Mouse (Mus musculus) cerebellum, postnatal 4 days (tissue): ENCODE results near the gene Sugp2.

Experiments
- DNase-seq, 2 experiments: peaks; one replicate each; pipeline ENCODE4 v3.0.0; 2022; ENCODE audit warnings: low spot score in 2 of 2, mixed read lengths in 1 of 2

Gene Sugp2

DNA sequence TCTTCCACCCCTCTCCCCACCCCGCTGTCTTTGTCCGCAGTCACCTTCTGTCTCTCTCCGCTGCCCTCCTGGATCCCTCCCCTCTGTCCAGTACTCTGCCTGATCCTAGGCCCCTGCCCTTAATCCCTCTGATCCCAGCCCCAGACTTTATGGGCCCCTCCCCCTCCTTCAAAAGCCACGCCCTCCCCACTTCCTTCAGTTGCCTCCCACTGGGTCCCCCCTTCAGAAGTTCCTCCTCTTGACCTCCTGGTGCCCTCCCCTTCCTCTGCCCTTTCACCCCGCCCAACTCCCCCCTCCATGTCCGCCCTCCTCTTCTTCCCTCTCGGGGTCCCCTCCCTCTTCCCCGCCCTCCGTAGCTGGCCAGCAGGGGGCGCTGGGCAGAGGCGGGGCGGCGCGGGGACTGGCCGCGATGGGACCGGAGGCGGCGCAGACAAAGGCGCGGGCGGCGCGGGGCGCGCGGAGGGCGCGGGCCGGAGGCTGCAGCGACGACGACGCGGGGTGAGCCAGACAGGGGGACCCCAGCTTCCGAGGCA, 48.6 kb downstream of the Sugp2 start, which contains the start of gene Homer3:
Gene Homer3, plus strand, starts transcription at position 225 of the 533 bp plus-strand sequence.
- DNase-seq: peak; percentile 75 to 85

DNA sequence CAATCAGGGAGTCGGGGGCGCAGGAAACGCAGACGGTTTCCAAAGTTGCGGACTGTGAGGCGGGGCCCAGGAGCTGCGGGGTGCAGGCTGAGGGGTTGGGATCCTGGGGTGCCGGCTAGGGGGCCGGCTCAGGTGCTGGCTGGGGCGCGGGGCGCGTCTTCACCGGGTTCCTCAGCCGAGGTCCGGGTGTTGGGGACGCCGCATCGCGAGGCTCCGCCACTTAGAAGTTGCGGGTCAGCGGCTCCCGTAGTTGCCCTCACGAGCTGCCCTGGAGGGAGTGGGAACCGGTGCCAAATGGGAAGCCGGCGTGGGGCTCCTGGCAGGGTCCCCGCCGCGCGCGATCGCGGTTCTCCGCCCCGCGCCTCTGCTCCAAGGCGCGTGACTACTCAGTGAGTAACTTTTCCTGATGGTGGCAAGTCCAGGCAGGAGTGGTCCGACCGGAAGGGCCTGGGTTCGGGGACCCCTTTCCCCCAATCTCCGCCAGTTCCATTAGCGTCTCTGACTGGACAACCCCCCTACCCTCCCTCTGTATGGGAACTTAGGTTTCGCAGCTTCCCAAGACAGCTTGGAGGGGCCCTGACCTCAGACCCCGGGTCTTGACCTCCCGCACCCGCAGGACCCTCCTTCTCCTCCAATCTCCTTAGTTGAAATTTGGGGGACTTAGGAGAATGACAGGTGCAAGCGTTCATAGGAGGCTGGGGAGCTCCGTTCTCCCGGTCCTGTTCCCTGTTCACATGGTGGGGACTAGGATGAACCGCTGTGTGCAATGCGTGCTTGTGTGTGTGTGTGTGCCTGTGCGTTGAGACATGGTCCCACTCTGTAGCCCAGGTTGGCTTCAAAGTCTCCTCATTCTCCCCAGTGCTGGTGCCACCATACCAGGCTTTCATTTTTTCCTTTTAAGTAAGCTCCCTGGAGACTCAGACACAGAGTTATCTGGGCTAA, 49.4 kb downstream of the Sugp2 start:
- DNase-seq: peak in 1 of 2 experiments; percentile 36

DNA sequence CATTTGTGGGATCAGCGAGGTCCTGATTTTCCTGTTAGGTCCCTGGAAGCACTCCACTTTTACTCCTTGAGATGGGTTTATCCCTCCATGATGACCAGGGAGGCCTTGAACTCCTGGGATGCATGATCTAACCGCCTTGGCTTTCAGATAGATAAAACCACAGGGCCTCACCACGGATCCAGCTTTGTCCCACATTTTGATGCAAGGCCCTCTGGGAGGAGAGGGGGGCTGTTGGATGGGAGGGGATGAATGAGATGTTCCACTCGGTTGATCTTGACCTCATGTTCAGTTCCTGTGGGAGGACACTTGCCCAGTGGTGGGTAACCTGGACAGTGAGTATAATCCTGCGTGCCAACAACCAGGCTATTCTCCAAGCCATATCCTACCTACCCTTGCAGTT, 50.4 kb downstream of the Sugp2 start:
- no peak for DNase-seq

DNA sequence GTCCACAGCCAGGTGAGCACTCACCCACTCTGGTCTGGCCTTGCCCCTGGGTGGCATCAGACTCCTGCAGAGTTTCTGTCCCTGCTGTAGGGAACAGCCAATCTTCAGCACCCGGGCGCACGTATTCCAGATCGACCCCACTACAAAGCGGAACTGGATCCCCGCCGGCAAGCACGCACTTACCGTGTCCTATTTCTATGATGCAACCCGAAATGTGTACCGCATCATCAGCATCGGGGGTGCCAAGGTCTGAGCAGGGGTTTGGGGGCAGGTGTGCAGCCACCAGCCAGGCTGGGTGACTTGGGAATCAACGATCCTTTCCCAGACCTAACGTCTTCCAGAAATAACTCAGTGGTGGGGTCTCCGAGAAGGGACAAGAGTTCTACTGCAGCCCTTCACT, 51.3 kb downstream of the Sugp2 start:
- no peak for DNase-seq

DNA sequence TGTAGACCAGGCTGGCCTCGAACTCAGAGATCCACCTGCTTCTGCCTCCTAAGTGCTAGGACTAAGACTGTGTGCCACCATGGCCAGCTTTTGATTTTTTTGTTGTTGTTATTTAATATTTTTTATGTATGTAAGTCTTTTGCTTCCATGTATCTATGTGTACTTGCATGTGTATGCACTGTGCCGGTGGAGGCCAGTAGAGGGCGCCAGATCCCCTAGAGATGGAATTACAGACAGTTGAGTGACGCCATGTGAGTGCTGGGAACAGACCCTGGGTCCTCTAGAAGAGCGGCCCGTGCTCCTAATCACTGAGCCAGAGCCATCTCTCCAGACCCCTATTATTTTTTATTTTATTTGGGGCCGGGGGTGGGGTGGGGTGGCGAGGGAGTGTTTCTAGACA, 52.7 kb downstream of the Sugp2 start:
- DNase-seq: no peak

DNA sequence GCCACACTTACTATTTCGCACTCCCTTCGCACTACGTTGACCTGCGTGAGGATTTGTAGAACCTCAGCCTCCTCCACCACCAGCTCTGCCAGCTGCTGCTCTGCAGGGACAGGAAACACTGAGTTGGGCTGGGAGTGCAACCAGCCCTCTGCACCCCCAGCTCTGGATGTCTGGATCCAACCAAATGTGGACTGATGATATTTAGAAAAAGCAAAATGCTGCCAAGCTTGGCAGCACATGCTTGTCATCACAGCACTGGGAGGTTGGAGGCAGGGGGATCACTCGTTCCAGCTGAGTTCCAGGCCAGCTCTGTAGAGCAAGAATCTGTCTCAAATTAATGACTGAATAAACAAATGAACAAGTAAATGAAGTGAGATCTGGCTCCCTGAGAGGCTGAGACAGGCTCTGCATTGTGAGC, 60.0 kb downstream of the Sugp2 start:
- no peak for DNase-seq

DNA sequence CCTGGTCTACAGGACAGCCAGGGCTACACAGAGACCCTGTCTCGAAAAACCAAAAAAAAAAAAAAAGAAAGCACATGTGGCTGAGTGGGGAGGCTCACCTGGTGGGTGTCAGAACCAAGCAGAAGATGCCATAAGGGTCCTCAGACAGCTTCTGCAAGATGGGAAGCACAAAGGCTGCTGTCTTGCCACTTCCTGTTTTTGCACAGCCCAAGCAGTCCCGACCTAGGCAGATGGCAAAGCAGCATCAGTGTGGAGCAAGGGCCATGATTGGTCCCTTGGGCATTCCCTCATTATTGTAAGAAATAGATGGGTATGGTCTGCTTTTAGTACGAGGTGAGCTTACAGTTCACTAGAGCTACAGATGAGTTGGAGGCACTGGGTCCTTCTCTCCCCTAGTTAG, 66.9 kb downstream of the Sugp2 start:
- no peak for DNase-seq

DNA sequence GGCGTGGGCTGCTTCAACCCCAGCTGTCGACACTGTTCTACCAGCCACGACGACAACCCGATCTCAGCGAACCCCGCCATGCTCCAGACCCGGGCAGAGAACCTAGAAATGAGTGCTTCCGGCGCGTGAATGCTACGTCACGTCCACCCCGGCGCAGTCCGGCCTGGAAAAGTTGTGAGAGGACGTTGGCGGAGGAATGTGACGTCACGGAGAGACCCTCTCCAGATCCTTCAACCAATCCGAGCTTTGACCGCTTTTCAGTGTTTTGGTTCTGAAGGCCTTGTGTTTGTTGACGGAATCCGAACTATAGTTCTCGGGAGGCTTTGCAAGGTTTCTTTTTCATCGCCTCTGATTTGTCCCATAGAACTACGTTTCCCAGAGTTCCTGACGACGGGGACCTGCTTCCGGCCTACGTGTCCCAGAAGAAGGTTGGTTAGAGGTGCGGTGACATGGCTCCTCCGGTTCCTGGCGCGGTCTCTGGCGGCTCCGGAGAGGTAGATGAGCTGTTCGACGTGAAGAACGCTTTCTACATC, 68.4 kb downstream of the Sugp2 start, which contains the start of the genes Ddx49 and Cope:
Gene Ddx49, minus strand, starts transcription at position 132 of the 533 bp plus-strand sequence.
Gene Cope, plus strand, starts transcription at position 161 of the 533 bp plus-strand sequence.
- DNase-seq: peak; percentile 83 to 91

DNA sequence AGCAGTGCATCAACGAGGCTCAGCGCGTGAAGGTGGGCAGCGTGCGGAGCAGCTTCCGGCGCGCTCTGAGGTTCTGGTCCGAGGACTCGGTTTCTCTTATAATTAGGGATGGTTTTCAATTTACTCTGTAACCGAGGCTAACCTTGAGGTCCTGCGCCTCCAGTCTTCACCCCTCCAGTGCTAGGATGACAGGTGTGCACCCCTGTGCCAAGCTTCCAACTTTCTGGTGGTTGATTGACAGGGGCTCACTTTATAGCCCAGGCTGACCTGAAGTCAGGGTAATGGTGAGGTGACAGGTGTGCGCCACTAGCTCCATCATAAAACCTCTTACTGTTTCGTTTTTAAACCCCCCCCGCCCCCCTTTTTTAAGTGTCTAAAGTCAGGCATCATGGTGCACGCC, 68.9 kb downstream of the Sugp2 start:
- no peak for DNase-seq

DNA sequence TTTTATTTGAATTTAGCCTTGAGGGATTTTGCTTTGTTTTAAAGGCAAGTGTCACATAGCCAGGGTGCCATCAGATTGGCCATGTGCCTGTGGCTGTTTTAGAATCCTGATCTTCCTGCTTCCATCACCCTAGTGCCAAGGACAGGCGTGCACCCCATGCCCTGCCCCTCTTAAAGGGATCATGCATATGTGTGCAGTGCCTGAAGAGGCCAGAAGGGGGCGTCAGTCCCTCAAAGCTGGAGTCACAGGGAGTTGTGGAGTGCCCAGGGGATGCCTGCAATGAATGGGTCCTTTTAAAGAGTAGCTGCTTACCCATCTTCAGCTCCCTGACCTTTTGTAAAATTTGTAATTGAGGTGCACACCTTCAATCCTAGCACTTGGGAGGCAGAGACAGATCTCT, 75.3 kb downstream of the Sugp2 start:
- peak in 1 of 2 experiments; percentile 53 for DNase-seq

DNA sequence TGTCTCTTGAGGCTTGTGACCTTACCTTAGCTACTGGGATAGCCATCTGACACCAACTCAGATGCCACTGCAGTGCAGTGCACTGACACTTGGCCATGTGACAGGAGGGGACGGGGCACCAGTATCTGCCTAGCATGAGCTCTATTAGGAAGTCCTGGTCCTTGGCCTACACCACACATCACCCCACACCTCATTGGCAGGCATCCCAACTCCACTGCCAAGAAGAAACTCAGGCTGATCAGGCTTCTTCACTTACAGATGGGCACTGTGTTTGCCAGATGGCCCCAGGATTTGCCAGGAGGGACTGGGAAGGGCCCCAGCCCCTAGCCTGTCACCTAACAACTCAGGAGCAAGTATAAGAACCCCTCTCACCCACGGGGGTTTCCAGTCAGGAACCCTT, 79.4 kb downstream of the Sugp2 start:
- peak in 1 of 2 experiments; percentile 47 for DNase-seq

DNA sequence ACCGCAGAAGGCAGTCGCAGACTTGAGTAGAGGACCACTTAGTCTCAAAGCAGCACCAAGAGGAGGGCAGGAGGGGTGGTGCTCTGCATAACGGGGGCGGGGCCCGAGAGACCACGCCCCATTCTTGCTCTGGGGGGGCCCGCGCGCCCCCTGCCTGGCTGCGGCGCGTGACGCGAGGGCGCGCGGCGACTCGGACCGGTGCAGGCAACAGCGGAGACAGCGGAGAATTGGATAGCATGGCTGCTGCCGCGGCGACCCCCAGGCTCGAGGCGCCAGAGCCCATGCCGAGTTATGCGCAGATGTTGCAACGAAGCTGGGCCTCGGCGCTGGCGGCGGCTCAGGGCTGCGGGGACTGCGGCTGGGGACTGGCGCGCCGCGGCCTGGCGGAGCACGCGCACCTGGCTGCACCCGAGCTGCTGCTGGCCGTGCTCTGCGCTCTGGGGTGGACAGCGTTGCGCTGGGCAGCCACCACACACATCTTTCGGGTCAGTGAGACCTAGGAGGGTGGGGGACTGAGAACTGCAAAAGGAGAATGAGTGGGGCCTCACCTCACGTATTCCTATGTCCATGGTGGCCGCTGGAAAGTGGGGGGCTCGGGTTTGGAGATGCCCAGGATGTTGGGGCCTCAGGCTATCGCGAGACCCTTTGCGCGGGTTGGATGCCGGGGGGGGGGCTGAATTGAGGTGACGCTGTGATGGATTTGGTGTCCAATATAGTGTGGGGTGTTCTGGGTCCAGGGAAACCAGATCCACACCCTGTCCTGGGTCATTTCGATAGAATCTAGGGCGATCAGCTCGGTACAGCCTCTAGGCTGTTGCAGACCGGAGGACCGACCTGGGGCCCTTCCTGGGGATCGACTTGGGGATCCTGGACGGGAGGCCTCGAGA, 81.8 kb downstream of the Sugp2 start, which contains the start of gene Cers1:
Gene Cers1, plus strand, starts transcription at position 152 of the 887 bp plus-strand sequence.
- peak in 1 of 2 experiments; percentile 75 for DNase-seq

DNA sequence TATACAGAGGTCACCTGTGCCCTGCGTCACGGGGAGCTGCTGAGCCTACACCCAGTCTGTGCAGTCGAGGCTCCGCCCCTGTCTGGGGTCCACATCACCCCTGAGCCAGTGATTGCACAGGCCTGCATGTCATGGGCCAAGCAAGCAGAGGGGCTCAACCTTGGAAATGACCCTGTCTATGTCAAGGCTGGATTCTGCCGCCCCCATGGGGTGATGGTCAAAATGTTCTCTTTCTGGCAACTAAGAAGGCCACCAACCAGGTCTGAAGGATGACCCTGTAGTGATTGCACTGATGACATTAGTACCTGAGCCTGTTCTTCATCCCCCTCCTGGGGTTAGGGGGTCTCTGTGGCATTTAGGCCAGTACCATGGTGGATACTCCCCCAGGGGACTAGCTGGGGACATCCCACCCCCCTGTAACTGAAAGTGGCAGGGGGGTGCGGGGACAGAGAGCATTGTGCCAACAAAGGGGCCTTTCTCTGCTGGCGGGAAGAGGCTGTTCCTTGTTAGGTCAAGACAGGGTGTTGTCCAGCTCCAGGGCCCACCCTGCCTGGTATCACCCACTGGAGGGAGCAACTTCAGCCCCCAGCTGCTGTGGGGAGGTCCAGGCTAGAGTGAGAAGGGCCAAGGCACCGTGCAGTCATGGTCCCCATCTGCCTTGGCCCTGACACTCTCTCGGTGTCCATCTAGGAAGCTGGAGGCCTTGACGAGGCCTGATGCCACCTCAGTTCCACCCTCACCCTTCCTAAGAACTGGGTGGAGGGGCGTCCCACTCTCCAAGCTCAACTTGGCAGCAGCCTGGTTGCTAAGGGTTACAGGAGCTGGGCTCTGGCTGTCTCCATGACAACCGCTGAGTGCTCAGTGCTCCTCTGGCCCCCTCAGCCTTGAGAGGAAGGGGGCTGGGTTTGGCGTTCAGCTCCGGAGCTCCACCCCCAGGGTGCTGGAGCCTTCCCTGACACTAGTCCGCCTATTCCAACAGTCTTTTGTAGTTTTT, 82.8 kb downstream of the Sugp2 start:
- peak in 1 of 2 experiments; percentile 77 for DNase-seq

DNA sequence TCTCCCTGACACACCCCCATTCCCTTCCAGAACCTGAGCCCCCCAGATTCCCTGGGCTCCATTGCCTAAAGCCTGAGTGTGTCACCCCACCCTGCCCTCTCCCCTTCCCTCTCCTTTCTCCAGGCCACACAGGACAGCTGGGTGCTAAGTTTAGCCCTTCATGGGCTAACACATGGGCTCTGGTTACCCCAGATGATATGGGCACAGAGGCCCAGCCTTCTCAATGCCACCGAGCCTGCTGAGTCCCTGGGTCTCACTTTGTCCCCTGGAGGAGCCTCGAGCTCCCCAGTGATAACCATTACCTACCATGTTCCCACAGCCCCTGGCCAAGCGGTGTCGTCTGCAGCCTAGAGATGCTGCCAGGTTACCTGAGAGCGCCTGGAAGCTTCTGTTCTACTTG, 83.8 kb downstream of the Sugp2 start:
- no peak for DNase-seq

DNA sequence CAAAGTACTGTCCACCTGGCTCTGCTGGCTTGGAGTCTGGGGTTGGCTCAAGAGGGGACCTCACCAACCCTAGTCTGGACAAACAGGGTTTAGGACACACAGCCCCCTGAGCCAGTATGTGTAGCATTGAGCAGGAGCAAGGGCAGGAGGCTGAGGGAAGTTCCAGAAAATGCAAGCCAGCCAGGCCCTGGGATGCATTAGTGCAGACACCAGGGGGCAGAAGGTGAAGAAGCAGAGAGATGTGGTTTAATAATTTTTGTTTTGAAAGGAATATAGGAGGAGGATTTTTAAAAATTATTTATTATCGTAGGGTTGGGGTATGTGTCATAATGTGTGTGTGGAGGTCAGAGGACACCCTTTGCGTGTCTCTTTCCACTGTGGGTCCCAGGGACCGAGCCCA, 89.7 kb downstream of the Sugp2 start:
- DNase-seq: no peak

DNA sequence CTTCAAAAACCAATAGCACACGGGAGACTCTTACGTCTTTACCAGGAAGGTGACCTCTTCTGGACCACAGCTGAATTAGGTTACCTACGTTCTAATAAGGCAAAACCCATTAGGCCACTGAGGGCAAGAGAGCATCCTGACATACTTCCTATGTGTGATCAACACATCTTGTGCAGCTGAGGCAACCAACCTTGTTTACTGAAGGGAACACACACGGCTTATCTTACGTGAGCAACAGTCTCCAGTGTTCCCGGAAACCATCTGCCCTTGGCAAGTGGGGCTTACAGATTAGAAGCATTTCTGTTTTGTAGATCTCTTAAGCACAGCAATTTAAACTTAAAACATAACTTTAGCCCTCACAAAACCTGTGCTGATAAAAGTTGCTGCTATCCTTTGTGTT, 93.5 kb downstream of the Sugp2 start:
- no peak for DNase-seq

DNA sequence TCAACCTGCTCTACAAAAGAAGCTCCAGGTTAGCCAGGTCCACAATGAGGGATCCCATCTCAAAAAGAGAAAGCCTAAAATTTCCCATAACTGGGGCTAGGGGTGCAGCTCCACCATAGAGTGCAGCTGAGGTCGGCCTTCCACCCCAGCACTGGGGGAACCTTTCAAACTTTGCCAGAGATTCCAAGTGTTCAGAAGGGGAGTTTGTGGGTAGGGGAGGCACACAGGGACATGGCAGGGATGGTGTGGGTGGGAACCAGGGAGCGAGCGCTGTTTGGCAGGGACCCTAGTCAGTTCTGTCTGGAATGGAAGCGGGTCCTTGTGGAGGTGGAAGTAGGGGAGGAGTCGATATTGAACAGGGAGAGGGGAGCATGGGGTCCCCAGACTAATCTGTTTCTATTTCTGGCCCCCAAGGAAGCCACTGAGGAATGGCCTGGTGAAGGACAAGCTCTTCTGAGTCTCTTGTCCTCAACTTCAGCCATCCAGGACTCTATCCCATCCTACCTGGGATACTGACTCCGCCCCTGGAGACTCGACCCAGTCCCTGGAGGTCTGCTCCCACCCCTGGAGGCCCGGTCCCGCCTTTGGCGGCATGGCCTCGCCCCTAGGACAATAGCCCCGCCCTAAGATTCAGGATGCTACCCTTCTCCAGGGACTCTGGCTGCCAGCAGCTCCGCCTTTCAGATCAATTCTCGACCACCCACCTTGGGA, 95.3 kb downstream of the Sugp2 start, which contains the start of gene Gdf1:
Gene Gdf1, plus strand, starts transcription at position 694 of the 711 bp plus-strand sequence.
- no peak for DNase-seq
